Mouse (Mus musculus): ENCODE measurements around the gene 4921536K21Rik. TPM values are rescaled to one million over a fixed set of nuclear protein-coding genes. Genes with fewer than 3 reads are reported as not detected.

Gene 4921536K21Rik
- total RNA-seq, 4 experiments from 2014 or later = 0.56 to 0.81 (median 0.70) TPM

GRCm38 (mm10) chr11:3853481-3854034, 41.3 kb downstream of the 4921536K21Rik start:
- peak; percentile 57 for DNase-seq

- DNase-seq = no peak
Observed at GRCm38 (mm10) chr11:3853031-3853430, 41.9 kb downstream of the 4921536K21Rik start.

- no peak for DNase-seq
Observed at GRCm38 (mm10) chr11:3851872-3852271, 43.0 kb downstream of the 4921536K21Rik start.

GRCm38 (mm10) chr11:3850746-3851277, 44.1 kb downstream of the 4921536K21Rik start:
- no peak for DNase-seq

- DNase-seq = no peak
Observed at GRCm38 (mm10) chr11:3850315-3850614, 44.6 kb downstream of the 4921536K21Rik start.

- DNase-seq = no peak
Observed at GRCm38 (mm10) chr11:3849469-3850314, 45.2 kb downstream of the 4921536K21Rik start.

- DNase-seq = no peak
Observed at GRCm38 (mm10) chr11:3846351-3846750, 48.5 kb downstream of the 4921536K21Rik start.

GRCm38 (mm10) chr11:3843943-3844734, 50.8 kb downstream of the 4921536K21Rik start:
- no peak for DNase-seq

Other genes with a start within 250 kb of the 4921536K21Rik start
- gene Morc2a, start 245.9 kb downstream of the 4921536K21Rik start, total RNA-seq (2022) = 10 to 100 TPM; 44.6 to 64.3 (median 51.3) TPM
- gene Osbp2, start 31.2 kb downstream of the 4921536K21Rik start, total RNA-seq (2022) = 1 to 10 TPM; 2.1 to 7.4 (median 3.7) TPM
- 1 to 10 TPM; 4.7 to 9.3 (median 6.6) TPM for gene Dusp18, start 142 bp upstream of the 4921536K21Rik start, total RNA-seq (2022)
- 10 to 100 TPM in 2 of 4 experiments, 1 to 10 TPM in 2; 5.9 to 15.5 (median 10.2) TPM for gene Slc35e4, start 19.6 kb upstream of the 4921536K21Rik start, total RNA-seq (2022)
- gene Tcn2, start 37.1 kb upstream of the 4921536K21Rik start, total RNA-seq (2022) = 100 to 1,000 TPM; 129 to 145 (median 137) TPM
- 10 to 100 TPM; 53.4 to 60.5 (median 55.8) TPM for gene Pes1, start 68.9 kb upstream of the 4921536K21Rik start, total RNA-seq (2022)
- gene 4930556J24Rik, start 81.7 kb upstream of the 4921536K21Rik start, total RNA-seq (2022) = not detected
- gene Gal3st1, start 88.5 kb upstream of the 4921536K21Rik start, total RNA-seq (2022) = under 1 TPM in 3 of 4 experiments, not detected in 1; 0.15 to 0.19 (median 0.18) TPM
- 1 to 10 TPM in 2 of 4 experiments, under 1 TPM in 1, not detected in 1; 0.59 to 5.1 (median 3.8) TPM for gene Sec14l4, start 136.4 kb upstream of the 4921536K21Rik start, total RNA-seq (2022)
- under 1 TPM in 1 of 4 experiments, not detected in 3; 0.34 TPM for gene Sec14l3, start 169.7 kb upstream of the 4921536K21Rik start, total RNA-seq (2022)
- gene Mtfp1, start 200.3 kb upstream of the 4921536K21Rik start, total RNA-seq (2022) = 10 to 100 TPM; 17.5 to 21.4 (median 18.9) TPM
- 1 to 10 TPM; 2.0 to 3.3 (median 2.4) TPM for gene Sec14l2, start 228.3 kb upstream of the 4921536K21Rik start, total RNA-seq (2022)
- 10 to 100 TPM; 28.2 to 38.2 (median 33.1) TPM for gene Rnf215, start 240.1 kb upstream of the 4921536K21Rik start, total RNA-seq (2022)